Mouse (Mus musculus) cerebellum, adult 2 months (tissue): Measurements from ENCODE around the gene Gapvd1.

Source experiments
- CTCF ChIP-seq: fragments of 200-500 bp; IDR thresholded peaks from 2 replicates; pipeline ENCODE4 v1.5.1; 2011; ENCODE audit warnings: low read depth, mild to moderate bottlenecking, control low read depth, low read length, moderate library complexity, borderline replicate concordance; ENCODE audit not compliant: insufficient read depth
- POLR2A ChIP-seq: fragments of 200-500 bp; IDR thresholded peaks from 2 replicates; pipeline ENCODE4 v1.6.1; 2011; ENCODE audit warnings: low read length, control low read depth, borderline replicate concordance; ENCODE audit not compliant: insufficient read depth

DNA sequence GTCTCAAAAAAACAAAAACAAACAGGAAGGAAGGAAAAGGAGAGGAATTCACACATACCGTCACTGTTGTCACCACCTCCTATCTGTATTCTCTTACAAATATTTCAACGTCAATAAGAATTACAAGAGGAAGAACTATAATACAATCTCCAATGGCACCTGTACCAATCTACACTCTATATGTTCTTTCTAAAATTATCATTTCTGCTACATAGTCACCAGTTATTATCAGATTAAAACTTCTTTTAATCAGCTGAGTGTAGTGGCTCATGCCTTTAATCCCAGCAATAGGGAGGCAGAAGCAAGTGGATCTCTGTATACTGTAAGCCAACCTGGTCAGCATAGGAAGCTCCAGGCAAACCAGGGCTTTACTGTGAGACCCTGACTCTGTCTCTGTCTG, 4.8 kb downstream of the Gapvd1 start:
- TF ChIP-seq CTCF, result no peak
- TF ChIP-seq POLR2A, result no peak
